18 mouse cellular contexts compared by ENCODE assay signal in the genomic region with DNA sequence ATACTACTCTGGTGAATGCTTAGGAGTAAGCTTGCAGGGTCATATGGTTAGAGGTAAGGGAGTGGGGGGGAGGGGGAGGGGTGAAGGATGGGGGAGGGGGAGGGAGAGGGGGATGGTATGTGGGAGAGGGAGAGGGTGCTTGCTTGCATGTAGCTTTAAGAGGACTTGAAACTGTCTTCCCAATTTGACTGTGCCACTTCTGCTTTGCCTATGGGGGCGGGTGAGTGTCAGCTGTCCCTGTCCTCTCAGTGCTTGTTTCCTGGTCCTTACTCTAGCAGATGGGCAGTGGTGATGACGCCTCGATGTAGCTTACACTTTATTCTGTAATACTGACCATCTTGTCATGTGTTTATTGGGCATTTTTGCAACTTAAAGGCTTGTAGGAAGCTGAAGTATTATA. TPM values are rescaled to one million over a fixed set of nuclear protein-coding genes. Genes with fewer than 3 reads are reported as not detected.
DNase-seq lines count a peak whose midpoint lies in the region; ATAC-seq and TF ChIP-seq lines count a peak whose summit lies in the region.
"Had no signal": no experiment of that assay in that cellular context is flagged by ENCODE, and none has a peak within 500 bp of the region (broad histone marks: within the 10 kb centered on the region; RNA-seq: fewer than 3 reads in every experiment).

No protein-coding gene starts in this region.

- TF ChIP-seq CTCF in G1E (IDR thresholded peaks at IDR 0.05; ENCODE audit: low read depth, low read length) = no peak

- H3K36me3 ChIP-seq in G1E (replicated peaks) = peaks cover 40% of the 10 kb centered on the region
- H3K36me3 ChIP-seq: hindbrain, embryonic 10.5 days had no signal

- H3K4me3 ChIP-seq in G1E (ENCODE audit: low read depth, low read length) = peak overlapping the region; percentile 57; the same call in 1 of the 2 replicates
- H3K4me3 ChIP-seq: hindbrain, embryonic 10.5 days had no signal

- ATAC-seq in G1E (ENCODE audit: extremely low read depth, insufficient number of reproducible peaks, low FRiP score, poor library complexity, severe bottlenecking) = peak; percentile 36
- ATAC-seq in granulocyte monocyte progenitor cell, adult 5-6 weeks (replicated peaks; ENCODE audit: poor library complexity, severe bottlenecking) = peak; percentile 97
- peak; percentile 80 for ATAC-seq in megakaryocyte, adult 5-6 weeks (ENCODE audit: poor library complexity, severe bottlenecking)

- peaks cover 78% of the 10 kb centered on the region for H3K4me1 ChIP-seq in G1E (ENCODE audit: insufficient read depth, low read depth, low read length)
- H3K4me1 ChIP-seq: hindbrain, embryonic 10.5 days had no signal

- H3K27me3 ChIP-seq in G1E (ENCODE audit: insufficient read depth, low read length) = no peaks in the 10 kb centered on the region

- no peaks in the 10 kb centered on the region for H3K9me3 ChIP-seq in G1E (replicated peaks)
- H3K9me3 ChIP-seq: hindbrain, embryonic 10.5 days had no signal

- DNase-seq in layer of hippocampus, adult 9-11 months = peak; percentile 59
- no peak for DNase-seq in layer of hippocampus, postnatal 36 days
- peak; percentile 30 for DNase-seq in G1E (ENCODE audit: low spot score)
- no peak for DNase-seq in right cerebral cortex, postnatal 10 days (ENCODE audit: low spot score in 2 of 2)
- DNase-seq in ovary, postnatal 10 days (ENCODE audit: low spot score) = no peak
- DNase-seq in left cerebral cortex, adult 11 months (ENCODE audit: low spot score) = no peak
- DNase-seq: cerebellum, adult 18-20 months; embryo, embryonic 11 days; kidney, postnatal 4 days; left cerebral cortex, postnatal 4 days; right cerebral cortex, postnatal 4 days had no signal

RNA-seq across cellular contexts. Expression of gene Eif5b, which starts 14.3 kb away (rescaled TPM):
- 10 to 100 TPM; 43.9 to 44.0 TPM for total RNA-seq in layer of hippocampus, postnatal 36 days (2021)
- total RNA-seq in G1E (2014; fragmentation: Nextera tagmentation) (143 and 157 TPM in 2 replicates), G1E (2017) (74.2 and 80.8 TPM in 2 replicates)
- 85.6 and 91.6 TPM in 2 replicates for polyA plus RNA-seq in G1E (2012)
- 41.1 and 73.3 TPM in 2 replicates for total RNA-seq in granulocyte monocyte progenitor cell, adult 5-6 weeks (2014; fragmentation: Nextera tagmentation)
- total RNA-seq in granulocyte monocyte progenitor cell, adult 5-6 weeks (2017) = 22.8 and 33.5 TPM in 2 replicates
- 20.8 and 21.1 TPM in 2 replicates for total RNA-seq in megakaryocyte, adult 5-6 weeks (2015)
- 7.6 and 14.3 TPM in 2 replicates for total RNA-seq in megakaryocyte, adult 5-6 weeks (2017)

RNA-seq across cellular contexts. Expression of gene Txndc9, which starts 14.4 kb away (rescaled TPM):
- 10 to 100 TPM; 52.3 to 53.9 TPM for total RNA-seq in layer of hippocampus, postnatal 36 days (2021)
- total RNA-seq in G1E (2014; fragmentation: Nextera tagmentation) = 107 and 115 TPM in 2 replicates
- 111 and 120 TPM in 2 replicates for total RNA-seq in G1E (2017)
- polyA plus RNA-seq in G1E (2012) = 5.1 and 6.9 TPM in 2 replicates
- total RNA-seq in granulocyte monocyte progenitor cell, adult 5-6 weeks (2014; fragmentation: Nextera tagmentation) = 40.1 and 47.1 TPM in 2 replicates
- 49.6 and 51.8 TPM in 2 replicates for total RNA-seq in granulocyte monocyte progenitor cell, adult 5-6 weeks (2017)
- 60.9 and 65.4 TPM in 2 replicates for total RNA-seq in megakaryocyte, adult 5-6 weeks (2015)
- 48.1 and 51.9 TPM in 2 replicates for total RNA-seq in megakaryocyte, adult 5-6 weeks (2017)

RNA-seq across cellular contexts. Expression of gene Lyg1, which starts 54.5 kb away (rescaled TPM):
- not detected for total RNA-seq in layer of hippocampus, postnatal 36 days (2021)
- total RNA-seq in G1E (2014; fragmentation: Nextera tagmentation) = not detected in 2 replicates
- not detected in 2 replicates for total RNA-seq in G1E (2017)
- polyA plus RNA-seq in G1E (2012) = not detected in 2 replicates
- not detected in 2 replicates for total RNA-seq in granulocyte monocyte progenitor cell, adult 5-6 weeks (2014; fragmentation: Nextera tagmentation)
- total RNA-seq in granulocyte monocyte progenitor cell, adult 5-6 weeks (2017) = not detected in 2 replicates
- total RNA-seq in megakaryocyte, adult 5-6 weeks (2015) = not detected in 2 replicates
- not detected in 2 replicates for total RNA-seq in megakaryocyte, adult 5-6 weeks (2017)
- total RNA-seq: adrenal gland, postnatal 36 days; gastrocnemius, postnatal 4 days; left cerebral cortex, postnatal 4 days had no signal
- polyA plus RNA-seq: frontal cortex, adult 2 months; hindbrain, embryonic 10.5 days; intestine, embryonic 16.5 days had no signal

Comparison
In these comparisons a context has a peak if more than half of its experiments do, and no peak if none do; other contexts are left out.
1. DNase-seq: peak in layer of hippocampus, adult 9-11 months (single experiment) and G1E (single experiment); none in layer of hippocampus, postnatal 36 days (0 of 2), right cerebral cortex, postnatal 10 days (0 of 2), ovary, postnatal 10 days (single experiment) and left cerebral cortex, adult 11 months (single experiment).
2. ATAC-seq: peak in every context shown above with its lines; median percentile 97 in granulocyte monocyte progenitor cell, adult 5-6 weeks; 80 in megakaryocyte, adult 5-6 weeks; 36 in G1E.